Comparison of ENCODE assay signal across 7 mouse cellular contexts in genomic region chr10:44528291-44529082, GRCm38 (mm10). TPM values are rescaled to one million over a fixed set of nuclear protein-coding genes. Genes with fewer than 3 reads are reported as not detected.
DNase-seq lines count a peak whose midpoint lies in the region; ATAC-seq lines count a peak whose summit lies in the region.

TSS of gene Prdm1 (minus strand) at chr10:44528501.

- peak within 1 kb of the TSS; percentile 83 for H3K4me2 ChIP-seq in embryonic facial prominence, embryonic 14.5 days (ENCODE audit: low read depth, low read length)
- peak within 1 kb of the TSS; percentile 77 for H3K4me2 ChIP-seq in intestine, embryonic 16.5 days (ENCODE audit: low read depth, low read length)

- peaks cover 47% of the 10 kb centered on the region for H3K27me3 ChIP-seq in embryonic facial prominence, embryonic 14.5 days (replicated peaks; ENCODE audit: control insufficient read depth, insufficient read depth, low read length)
- H3K27me3 ChIP-seq in intestine, embryonic 16.5 days (replicated peaks; ENCODE audit: control insufficient read depth, insufficient read depth, low read length) = 0 out of 2 replicates have a peak, but pooled peaks cover 4% of the 10 kb centered on the region

- no peak for ATAC-seq in embryonic facial prominence, embryonic 14.5 days (ENCODE audit: low read depth)
- no peak for ATAC-seq in intestine, embryonic 16.5 days
- ATAC-seq in monocyte, adult 5-6 weeks (replicated peaks; ENCODE audit: insufficient number of reproducible peaks, low FRiP score, low TSS enrichment, poor library complexity, severe bottlenecking) = no peak

- H3K4me3 ChIP-seq in embryonic facial prominence, embryonic 14.5 days (ENCODE audit: low read depth, low read length) = peak within 1 kb of the TSS; percentile 51
- peak within 1 kb of the TSS; percentile 60 for H3K4me3 ChIP-seq in intestine, embryonic 16.5 days (ENCODE audit: low read length)

- 3% methylated on average over 25 of the region's 25 CpGs for WGBS in embryonic facial prominence, embryonic 14.5 days
- 6% methylated on average over 25 of the region's 25 CpGs for WGBS in intestine, embryonic 16.5 days

- H3K36me3 ChIP-seq in embryonic facial prominence, embryonic 14.5 days (ENCODE audit: control insufficient read depth, insufficient read depth, low read length) = no peaks in the 10 kb centered on the region
- H3K36me3 ChIP-seq in intestine, embryonic 16.5 days (ENCODE audit: control insufficient read depth, insufficient read depth, low read length) = no peaks in the 10 kb centered on the region

- peak; percentile 6 for DNase-seq in thymus, postnatal 14 days
- no peak for DNase-seq in thymus, postnatal 0 days (ENCODE audit: low spot score)
- no peak for DNase-seq in embryonic facial prominence, embryonic 14.5 days (ENCODE audit: low spot score)
- no peak for DNase-seq in adrenal gland, postnatal 25 days
- no peak for DNase-seq in gastrocnemius, postnatal 25 days

- H3K27ac ChIP-seq in embryonic facial prominence, embryonic 14.5 days (replicated peaks; ENCODE audit: low read depth, low read length) = no peak within 1 kb of the TSS
- H3K27ac ChIP-seq in intestine, embryonic 16.5 days (ENCODE audit: low read length) = peak within 1 kb of the TSS; percentile 95

- no peaks in the 10 kb centered on the region for H3K9me3 ChIP-seq in embryonic facial prominence, embryonic 14.5 days (ENCODE audit: control insufficient read depth, low read length)
- H3K9me3 ChIP-seq in intestine, embryonic 16.5 days (ENCODE audit: control insufficient read depth, low read length) = no peaks in the 10 kb centered on the region

- peaks cover 9% of the 10 kb centered on the region for H3K4me1 ChIP-seq in embryonic facial prominence, embryonic 14.5 days (ENCODE audit: control insufficient read depth, insufficient read depth, low read length)
- peaks cover 3% of the 10 kb centered on the region for H3K4me1 ChIP-seq in intestine, embryonic 16.5 days (ENCODE audit: control insufficient read depth, insufficient read depth, low read length)

- peak within 1 kb of the TSS; percentile 54; the same call in 1 of the 2 replicates for H3K9ac ChIP-seq in embryonic facial prominence, embryonic 14.5 days (ENCODE audit: low read depth, low read length)
- H3K9ac ChIP-seq in intestine, embryonic 16.5 days (ENCODE audit: low read depth, low read length) = peak within 1 kb of the TSS; percentile 77

RNA-seq across cellular contexts. Expression of gene Prdm1, which starts in this region (rescaled TPM):
- polyA plus RNA-seq in thymus, postnatal 0 days (2015; fragmentation: Nextera tagmentation; extraction: Ambion mirVana) = 0.51 and 0.65 TPM in 2 replicates
- 3.1 and 4.0 TPM in 2 replicates for polyA plus RNA-seq in embryonic facial prominence, embryonic 14.5 days (2014; fragmentation: Nextera tagmentation; extraction: Ambion mirVana)
- 22.1 and 28.4 TPM in 2 replicates for polyA plus RNA-seq in intestine, embryonic 16.5 days (2015; fragmentation: Nextera tagmentation; extraction: Ambion mirVana)
- total RNA-seq in monocyte, adult 5-6 weeks (2017) = 17.3 to 47.1 TPM (median 17.5 TPM) in 3 replicates
- total RNA-seq in adrenal gland, postnatal 25 days (2021) = 1.1 and 3.0 TPM in 2 replicates
- under 1 TPM; 0.32 to 0.64 TPM for total RNA-seq in gastrocnemius, postnatal 25 days (2021)
